Mouse (Mus musculus) forelimb bud, embryonic 11.5 days (tissue): ENCODE measurements around the gene Zfpm1.

ENCODE experiments used
- DNase-seq: peaks from one replicate; pipeline ENCODE4 v3.0.0-alpha.2; 2012; ENCODE audit warnings: low read depth, low spot score

Gene Zfpm1

GRCm38 (mm10) chr8:122376365-122377231 is 94.7 kb downstream of the Zfpm1 start, which contains the start of gene Zc3h18:
Gene Zc3h18 (plus strand): TSS chr8:122376609.
- DNase-seq: peak; percentile 99

DNA sequence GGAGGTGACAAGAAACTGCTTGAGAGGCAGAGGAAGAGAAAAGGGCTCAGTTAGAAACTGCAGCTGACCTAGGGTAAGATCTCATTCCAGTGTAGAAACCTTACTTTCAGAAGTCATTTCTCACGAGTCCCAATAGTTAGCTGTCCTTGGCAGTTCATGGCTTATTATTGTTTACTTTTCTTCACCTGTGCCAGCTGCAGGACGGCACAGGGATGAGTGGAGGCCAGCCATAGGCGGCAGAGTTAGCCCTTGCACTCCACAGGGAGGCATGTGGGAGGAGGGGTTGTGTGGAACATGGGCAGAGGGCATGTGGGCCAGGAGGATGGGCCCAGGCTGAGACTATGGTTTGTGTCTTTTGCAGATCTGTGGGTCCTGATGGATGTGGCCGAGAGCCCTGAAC is 101.1 kb downstream of the Zfpm1 start:
- no peak for DNase-seq
